Mouse (Mus musculus): ENCODE measurements around the gene Tmem234. TPM values are rescaled to one million over a fixed set of nuclear protein-coding genes. Genes with fewer than 3 reads are reported as not detected.

The Tmem234 gene
- polyA plus RNA-seq, 1 experiment from 2014 or later = 188 TPM

- no peaks in the 10 kb centered on the region; the same call in 1 of the 2 replicates for H3K36me3 ChIP-seq (ENCODE audit: control insufficient read depth, insufficient read depth, low read length)
- H3K4me2 ChIP-seq (ENCODE audit: low read depth, low read length, severe bottlenecking) = peak overlapping the region; percentile 79; the same call in 1 of the 2 replicates
- H3K9ac ChIP-seq (ENCODE audit: low read length) = no peak overlapping the region
- no peaks in the 10 kb centered on the region for H3K9me3 ChIP-seq (ENCODE audit: control insufficient read depth, low read length)
- H3K4me1 ChIP-seq (replicated peaks; ENCODE audit: control insufficient read depth, insufficient read depth, low read length) = peaks cover 31% of the 10 kb centered on the region
- no peak for ATAC-seq (replicated peaks; ENCODE audit: low FRiP score)
- no peak overlapping the region for H3K4me3 ChIP-seq (ENCODE audit: low read depth, low read length)
- no peaks in the 10 kb centered on the region for H3K27me3 ChIP-seq (ENCODE audit: control insufficient read depth, insufficient read depth, low read length)
- 76% methylated on average over 11 of the region's 11 CpGs for WGBS
- DNase-seq (ENCODE audit: low spot score) = no peak
- no peak overlapping the region for H3K27ac ChIP-seq (ENCODE audit: low read depth, low read length)
These were observed 21.8 kb downstream of the Tmem234 start for GRCm38 (mm10) chr4:129622120-129622802.

- Histone ChIP-seq H3K27me3 (ENCODE audit: control insufficient read depth, insufficient read depth, low read length) (no peaks in the 10 kb centered on the region), H3K4me2 (ENCODE audit: low read depth, low read length, severe bottlenecking) (peak overlapping the region; percentile 79), H3K27ac (ENCODE audit: low read depth, low read length) (no peak overlapping the region; the same call in 1 of the 2 replicates), H3K9me3 (ENCODE audit: control insufficient read depth, low read length) (no peaks in the 10 kb centered on the region), H3K9ac (ENCODE audit: low read length) (peak overlapping the region; percentile 77), H3K4me1 (replicated peaks; ENCODE audit: control insufficient read depth, insufficient read depth, low read length) (peaks cover 31% of the 10 kb centered on the region), H3K36me3 (ENCODE audit: control insufficient read depth, insufficient read depth, low read length) (no peaks in the 10 kb centered on the region; the same call in 1 of the 2 replicates), H3K4me3 (ENCODE audit: low read depth, low read length) (peak overlapping the region; percentile 55)
- DNase-seq (ENCODE audit: low spot score) (no peak), ATAC-seq (replicated peaks; ENCODE audit: low FRiP score) (no peak)
- 23% methylated on average over 8 of the region's 8 CpGs for WGBS
These were observed 22.5 kb downstream of the Tmem234 start for GRCm38 (mm10) chr4:129622803-129623535.

GRCm38 (mm10) chr4:129623681-129624091, 23.2 kb downstream of the Tmem234 start, which contains the start of gene Ccdc28b:
TSS of gene Ccdc28b (minus strand) at chr4:129623947.
- Histone ChIP-seq H3K36me3 (ENCODE audit: control insufficient read depth, insufficient read depth, low read length) (peaks cover 6% of the 10 kb centered on the region; the same call in 1 of the 2 replicates), H3K9me3 (ENCODE audit: control insufficient read depth, low read length) (no peaks in the 10 kb centered on the region), H3K4me1 (replicated peaks; ENCODE audit: control insufficient read depth, insufficient read depth, low read length) (peaks cover 24% of the 10 kb centered on the region), H3K4me3 (ENCODE audit: low read depth, low read length) (peak within 1 kb of the TSS; percentile 55), H3K4me2 (ENCODE audit: low read depth, low read length, severe bottlenecking) (peak within 1 kb of the TSS; percentile 79), H3K9ac (ENCODE audit: low read length) (peak within 1 kb of the TSS; percentile 77), H3K27me3 (ENCODE audit: control insufficient read depth, insufficient read depth, low read length) (no peaks in the 10 kb centered on the region), H3K27ac (ENCODE audit: low read depth, low read length) (peak within 1 kb of the TSS; percentile 79)
- no peak for DNase-seq (ENCODE audit: low spot score)
- peak; percentile 28; the same call in 1 of the 2 replicates for ATAC-seq (replicated peaks; ENCODE audit: low FRiP score)
- WGBS = 0% methylated on average over 10 of the region's 10 CpGs

GRCm38 (mm10) chr4:129624281-129625028, 24.0 kb downstream of the Tmem234 start:
- WGBS = 1% methylated on average over 18 of the region's 18 CpGs
- peak; percentile 86 for DNase-seq (ENCODE audit: low spot score)
- Histone ChIP-seq H3K27me3 (ENCODE audit: control insufficient read depth, insufficient read depth, low read length) (no peaks in the 10 kb centered on the region), H3K9me3 (ENCODE audit: control insufficient read depth, low read length) (no peaks in the 10 kb centered on the region), H3K4me1 (replicated peaks; ENCODE audit: control insufficient read depth, insufficient read depth, low read length) (peaks cover 24% of the 10 kb centered on the region), H3K4me2 (ENCODE audit: low read depth, low read length, severe bottlenecking) (peak overlapping the region; percentile 79), H3K27ac (ENCODE audit: low read depth, low read length) (peak overlapping the region; percentile 79), H3K9ac (ENCODE audit: low read length) (peak overlapping the region; percentile 77), H3K36me3 (ENCODE audit: control insufficient read depth, insufficient read depth, low read length) (peaks cover 9% of the 10 kb centered on the region), H3K4me3 (ENCODE audit: low read depth, low read length) (peak overlapping the region; percentile 55)
- peak; percentile 84 for ATAC-seq (replicated peaks; ENCODE audit: low FRiP score)

- peak; percentile 82 for DNase-seq (ENCODE audit: low spot score)
- no peak for ATAC-seq (replicated peaks; ENCODE audit: low FRiP score)
- Histone ChIP-seq H3K9me3 (ENCODE audit: control insufficient read depth, low read length) (no peaks in the 10 kb centered on the region), H3K9ac (ENCODE audit: low read length) (peak overlapping the region; percentile 77), H3K27ac (ENCODE audit: low read depth, low read length) (peak overlapping the region; percentile 79), H3K4me1 (replicated peaks; ENCODE audit: control insufficient read depth, insufficient read depth, low read length) (peaks cover 24% of the 10 kb centered on the region), H3K4me3 (ENCODE audit: low read depth, low read length) (peak overlapping the region; percentile 55), H3K4me2 (ENCODE audit: low read depth, low read length, severe bottlenecking) (peak overlapping the region; percentile 79), H3K36me3 (ENCODE audit: control insufficient read depth, insufficient read depth, low read length) (peaks cover 12% of the 10 kb centered on the region), H3K27me3 (ENCODE audit: control insufficient read depth, insufficient read depth, low read length) (no peaks in the 10 kb centered on the region)
- WGBS = 3% methylated on average over 6 of the region's 6 CpGs
These were observed 24.5 kb downstream of the Tmem234 start for GRCm38 (mm10) chr4:129625029-129625370.

GRCm38 (mm10) chr4:129625496-129625895, 25.0 kb downstream of the Tmem234 start:
- WGBS = 40% methylated on average over 4 of the region's 4 CpGs
- peaks cover 12% of the 10 kb centered on the region for H3K36me3 ChIP-seq (ENCODE audit: control insufficient read depth, insufficient read depth, low read length)
- H3K27me3 ChIP-seq (ENCODE audit: control insufficient read depth, insufficient read depth, low read length) = no peaks in the 10 kb centered on the region
- no peak overlapping the region for H3K4me3 ChIP-seq (ENCODE audit: low read depth, low read length)
- no peak for ATAC-seq (replicated peaks; ENCODE audit: low FRiP score)
- peaks cover 24% of the 10 kb centered on the region for H3K4me1 ChIP-seq (replicated peaks; ENCODE audit: control insufficient read depth, insufficient read depth, low read length)
- H3K9ac ChIP-seq (ENCODE audit: low read length) = no peak overlapping the region; the same call in 1 of the 2 replicates
- no peak for DNase-seq (ENCODE audit: low spot score)
- no peaks in the 10 kb centered on the region for H3K9me3 ChIP-seq (ENCODE audit: control insufficient read depth, low read length)
- no peak overlapping the region; the same call in 1 of the 2 replicates for H3K4me2 ChIP-seq (ENCODE audit: low read depth, low read length, severe bottlenecking)
- H3K27ac ChIP-seq (ENCODE audit: low read depth, low read length) = 0 out of 2 replicates have a peak overlapping the region, but pooled peaks have one; percentile 79

- ATAC-seq (replicated peaks; ENCODE audit: low FRiP score) (no peak), DNase-seq (ENCODE audit: low spot score) (no peak)
- H3K9me3 ChIP-seq (ENCODE audit: control insufficient read depth, low read length) = no peaks in the 10 kb centered on the region
- H3K9ac ChIP-seq (ENCODE audit: low read length) = no peak overlapping the region
- peaks cover 24% of the 10 kb centered on the region for H3K4me1 ChIP-seq (replicated peaks; ENCODE audit: control insufficient read depth, insufficient read depth, low read length)
- no peak overlapping the region for H3K27ac ChIP-seq (ENCODE audit: low read depth, low read length)
- 78% methylated on average over 6 of the region's 6 CpGs for WGBS
- H3K27me3 ChIP-seq (ENCODE audit: control insufficient read depth, insufficient read depth, low read length) = no peaks in the 10 kb centered on the region
- H3K4me3 ChIP-seq (ENCODE audit: low read depth, low read length) = no peak overlapping the region
- peaks cover 16% of the 10 kb centered on the region for H3K36me3 ChIP-seq (ENCODE audit: control insufficient read depth, insufficient read depth, low read length)
- no peak overlapping the region for H3K4me2 ChIP-seq (ENCODE audit: low read depth, low read length, severe bottlenecking)
These were observed 25.6 kb downstream of the Tmem234 start for GRCm38 (mm10) chr4:129626035-129626434.

GRCm38 (mm10) chr4:129630944-129631343, 30.5 kb downstream of the Tmem234 start:
- H3K4me1 ChIP-seq (replicated peaks; ENCODE audit: control insufficient read depth, insufficient read depth, low read length) = no peaks in the 10 kb centered on the region
- ATAC-seq (replicated peaks; ENCODE audit: low FRiP score) (no peak), DNase-seq (ENCODE audit: low spot score) (no peak)
- H3K4me2 ChIP-seq (ENCODE audit: low read depth, low read length, severe bottlenecking) = no peak overlapping the region
- H3K9ac ChIP-seq (ENCODE audit: low read length) = no peak overlapping the region
- no peaks in the 10 kb centered on the region for H3K9me3 ChIP-seq (ENCODE audit: control insufficient read depth, low read length)
- H3K27me3 ChIP-seq (ENCODE audit: control insufficient read depth, insufficient read depth, low read length) = no peaks in the 10 kb centered on the region
- H3K4me3 ChIP-seq (ENCODE audit: low read depth, low read length) = no peak overlapping the region
- peaks cover 36% of the 10 kb centered on the region for H3K36me3 ChIP-seq (ENCODE audit: control insufficient read depth, insufficient read depth, low read length)
- WGBS = 87% methylated on average over 4 of the region's 4 CpGs
- no peak overlapping the region for H3K27ac ChIP-seq (ENCODE audit: low read depth, low read length)

Measured in forebrain, embryonic 11.5 days (tissue).